Mouse (Mus musculus) liver, embryonic 11.5 days (tissue): ENCODE data around the gene Auts2. TPM values are rescaled to one million over a fixed set of nuclear protein-coding genes. Genes with fewer than 3 reads are reported as not detected.
"Not testable (repeated sequence)": the region's sequence is repeated elsewhere in the genome, so short reads cannot be mapped to it uniquely, and the experiment has no call there.

Experiments
- ATAC-seq: fragments of 200-750 bp; cut with Nextera tagmentation; replicated peaks from 2 replicates; pipeline ENCODE4 v1.8.0; 2017; ENCODE audit warnings: moderate number of reproducible peaks, mild to moderate bottlenecking, moderate TSS enrichment, moderate library complexity; ENCODE audit not compliant: low FRiP score
- DNase-seq: peaks from one replicate; pipeline ENCODE4 v3.0.0-alpha.2; 2017; ENCODE audit warnings: low spot score
- H3K27ac ChIP-seq: fragments of 300-500 bp; sonication (generic); 2 replicates; pipeline ENCODE4 v1.5.1; 2014; ENCODE audit warnings: mild to moderate bottlenecking, low read depth, low read length, control low read depth
- H3K27me3 ChIP-seq: fragments of 300-500 bp; sonication (generic); replicated peaks from 2 replicates; pipeline ENCODE4 v1.6.1; 2014; ENCODE audit warnings: low read length, mixed read lengths; ENCODE audit not compliant: control insufficient read depth, insufficient read depth
- H3K36me3 ChIP-seq: fragments of 300-500 bp; sonication (generic); 2 replicates; pipeline ENCODE4 v1.6.1; 2014; ENCODE audit warnings: mild to moderate bottlenecking, low read length, moderate library complexity, mixed read lengths; ENCODE audit not compliant: control insufficient read depth, insufficient read depth
- H3K4me1 ChIP-seq: fragments of 300-500 bp; sonication (generic); replicated peaks from 2 replicates; pipeline ENCODE4 v1.6.1; 2014; ENCODE audit warnings: low read length, mixed read lengths; ENCODE audit not compliant: control insufficient read depth, insufficient read depth
- H3K4me2 ChIP-seq: fragments of 300-500 bp; sonication (generic); 2 replicates; pipeline ENCODE4 v1.6.1; 2014; ENCODE audit warnings: mild to moderate bottlenecking, control low read depth, moderate library complexity
- H3K4me3 ChIP-seq: fragments of 300-500 bp; sonication (generic); 2 replicates; pipeline ENCODE4 v1.5.1; 2014; ENCODE audit warnings: low read depth, low read length, control low read depth
- H3K9ac ChIP-seq: fragments of 300-500 bp; sonication (generic); 2 replicates; pipeline ENCODE4 v1.6.1; 2014; ENCODE audit warnings: low read depth, low read length, control low read depth
- H3K9me3 ChIP-seq: fragments of 300-500 bp; sonication (generic); 2 replicates; pipeline ENCODE4 v1.6.1; 2016; ENCODE audit warnings: low read length, inconsistent platforms, mixed read lengths; ENCODE audit not compliant: control insufficient read depth
- whole genome bisulfite sequencing: fragments of 180-500 bp; shearing (Covaris S2); extraction: QIAGEN DNeasy Blood & Tissue Kit; methylation state at CpG from one replicate; pipeline ENCODE4 v1.1.7; 2014; 5-methylcytosine and 5-hydroxymethylcytosine counted together
- polyA plus RNA-seq: library from polyadenylated mRNA; unstranded; fragments of >200 nt; fragmentation: Nextera tagmentation; extraction: Ambion mirVana; gene quantifications from 2 replicates; pipeline ENCODE4 v1.2.1, GENCODE M21; 2014

Auts2 gene
- 10.0 and 13.8 TPM in 2 replicates for polyA plus RNA-seq

- no peaks in the 10 kb centered on the region; the same call in 1 of the 2 replicates for H3K27me3 ChIP-seq
Measured at GRCm38 (mm10) chr5:132543118-132544071, at the start of gene Auts2. Gene Auts2 (minus strand): TSS chr5:132543344.

GRCm38 (mm10) chr5:132591721-132592695 is 48.9 kb upstream of the Auts2 start:
- Histone ChIP-seq H3K36me3 (no peaks in the 10 kb centered on the region), H3K27ac (no peak overlapping the region), H3K27me3 (no peaks in the 10 kb centered on the region), H3K4me2 (no peak overlapping the region), H3K9me3 (no peaks in the 10 kb centered on the region), H3K4me3 (no peak overlapping the region), H3K4me1 (no peaks in the 10 kb centered on the region), H3K9ac (no peak overlapping the region)
- WGBS, result 82% methylated on average over 24 of the region's 24 CpGs
- ATAC-seq (no peak), DNase-seq (no peak)

More at GRCm38 (mm10) chr5:132543118-132544071, at the start of gene Auts2:
- WGBS, result 1% methylated on average over 83 of the region's 105 CpGs
- peak; percentile 95 for DNase-seq
- H3K9me3 ChIP-seq, result no peaks in the 10 kb centered on the region
- peak within 1 kb of the TSS; percentile 69 for H3K9ac ChIP-seq
- H3K36me3 ChIP-seq, result no peaks in the 10 kb centered on the region
- peak within 1 kb of the TSS; percentile 75 for H3K27ac ChIP-seq
- peak within 1 kb of the TSS; percentile 88 for H3K4me2 ChIP-seq
- ATAC-seq, result peak; percentile 86
- peak within 1 kb of the TSS; percentile 70 for H3K4me3 ChIP-seq
- H3K4me1 ChIP-seq, result peaks cover 10% of the 10 kb centered on the region; the same call in 1 of the 2 replicates

- Histone ChIP-seq H3K4me1 (no peaks in the 10 kb centered on the region), H3K27me3 (no peaks in the 10 kb centered on the region), H3K4me3 (no peak overlapping the region), H3K27ac (no peak overlapping the region), H3K4me2 (no peak overlapping the region), H3K36me3 (no peaks in the 10 kb centered on the region), H3K9me3 (no peaks in the 10 kb centered on the region), H3K9ac (no peak overlapping the region)
- ATAC-seq (no peak), DNase-seq (no peak)
- WGBS, result 51% methylated on average over 7 of the region's 7 CpGs
Measured at GRCm38 (mm10) chr5:132579774-132580173, 36.6 kb upstream of the Auts2 start.

GRCm38 (mm10) chr5:132560771-132561170 is 17.6 kb upstream of the Auts2 start:
- H3K27ac ChIP-seq, H3K4me2 ChIP-seq, DNase-seq, H3K36me3 ChIP-seq, ATAC-seq, H3K9me3 ChIP-seq, H3K27me3 ChIP-seq, H3K4me1 ChIP-seq, H3K9ac ChIP-seq, H3K4me3 ChIP-seq: not testable (repeated sequence)
- WGBS, result 68% methylated on average over 6 of the region's 6 CpGs

GRCm38 (mm10) chr5:132545761-132546160 is 2.6 kb upstream of the Auts2 start:
- H3K36me3 ChIP-seq, result no peaks in the 10 kb centered on the region
- H3K4me3 ChIP-seq, result no peak overlapping the region
- no peak overlapping the region for H3K4me2 ChIP-seq
- no peaks in the 10 kb centered on the region; the same call in 1 of the 2 replicates for H3K27me3 ChIP-seq
- peaks cover 5% of the 10 kb centered on the region; the same call in 1 of the 2 replicates for H3K4me1 ChIP-seq
- no peak overlapping the region for H3K27ac ChIP-seq
- H3K9ac ChIP-seq, result no peak overlapping the region
- WGBS, result 61% methylated on average over 1 of the region's 1 CpGs
- DNase-seq (no peak), ATAC-seq (no peak)
- H3K9me3 ChIP-seq, result no peaks in the 10 kb centered on the region

GRCm38 (mm10) chr5:132544176-132544995 is 1.2 kb upstream of the Auts2 start:
- no peaks in the 10 kb centered on the region for H3K36me3 ChIP-seq
- peak overlapping the region; percentile 88 for H3K4me2 ChIP-seq
- WGBS, result 10% methylated on average over 26 of the region's 26 CpGs
- H3K9me3 ChIP-seq, result no peaks in the 10 kb centered on the region
- H3K4me1 ChIP-seq, result peaks cover 10% of the 10 kb centered on the region; the same call in 1 of the 2 replicates
- H3K4me3 ChIP-seq, result peak overlapping the region; percentile 70
- no peak overlapping the region for H3K27ac ChIP-seq
- ATAC-seq (peak; percentile 10; the same call in 1 of the 2 replicates), DNase-seq (peak; percentile 59)
- peak overlapping the region; percentile 62; the same call in 1 of the 2 replicates for H3K9ac ChIP-seq
- H3K27me3 ChIP-seq, result no peaks in the 10 kb centered on the region; the same call in 1 of the 2 replicates

GRCm38 (mm10) chr5:132542381-132543020 is 643 bp downstream of the Auts2 start:
- peaks cover 10% of the 10 kb centered on the region; the same call in 1 of the 2 replicates for H3K4me1 ChIP-seq
- 0% methylated on average over 28 of the region's 28 CpGs for WGBS
- peak overlapping the region; percentile 69 for H3K9ac ChIP-seq
- H3K27me3 ChIP-seq, result no peaks in the 10 kb centered on the region; the same call in 1 of the 2 replicates
- peak overlapping the region; percentile 75; the same call in 1 of the 2 replicates for H3K27ac ChIP-seq
- peak; percentile 54 for DNase-seq
- H3K4me2 ChIP-seq, result peak overlapping the region; percentile 88
- ATAC-seq, result peak; percentile 26
- peak overlapping the region; percentile 70 for H3K4me3 ChIP-seq
- no peaks in the 10 kb centered on the region for H3K9me3 ChIP-seq
- no peaks in the 10 kb centered on the region for H3K36me3 ChIP-seq
